Mouse (Mus musculus) CH12.LX (cell line): Measurements from ENCODE around the gene Arl5c.

Source experiments
- MAFK ChIP-seq: IDR thresholded peaks from 2 replicates; pipeline ENCODE4 v1.6.1; 2011; ENCODE audit warnings: low read length, improper control_type of control experiment; ENCODE audit not compliant: insufficient replicate concordance
- RCOR1 ChIP-seq: conservative IDR thresholded peaks from 2 replicates; pipeline ENCODE4 v1.6.1; 2012; ENCODE audit warnings: low read depth, mild to moderate bottlenecking, inconsistent platforms, low read length, improper control_type of control experiment

GRCm38 (mm10) chr11:98005076-98005475 lies 9.1 kb upstream of the Arl5c start:
- TF ChIP-seq MAFK (no peak), RCOR1 (no peak)
